Mouse (Mus musculus) embryonic facial prominence, embryonic 13.5 days (tissue): Measurements from ENCODE around the gene Nudt16l1. TPM values are rescaled to one million over a fixed set of nuclear protein-coding genes. Genes with fewer than 3 reads are reported as not detected.
A peak's percentile ranks its signal among the peaks of the same experiment; 100 is the strongest.

Experiments
- ATAC-seq: fragments of 200-750 bp; cut with Nextera tagmentation; 2 replicates; pipeline ENCODE4 v1.8.0; 2017; ENCODE audit warnings: low read depth; ENCODE audit not compliant: insufficient number of reproducible peaks, insufficient read depth, low FRiP score, low TSS enrichment
- H3K27ac ChIP-seq: fragments of 300-500 bp; sonication (generic); 2 replicates; pipeline ENCODE4 v1.5.1; 2015; ENCODE audit warnings: moderate library complexity, mild to moderate bottlenecking, inconsistent platforms
- H3K27me3 ChIP-seq: fragments of 300-500 bp; sonication (generic); 2 replicates; pipeline ENCODE4 v1.6.1; 2015; ENCODE audit warnings: mild to moderate bottlenecking, inconsistent platforms
- H3K36me3 ChIP-seq: fragments of 300-500 bp; sonication (generic); 2 replicates; pipeline ENCODE4 v1.6.1; 2015; ENCODE audit warnings: mild to moderate bottlenecking, inconsistent platforms
- H3K4me1 ChIP-seq: fragments of 300-500 bp; sonication (generic); 2 replicates; pipeline ENCODE4 v1.6.1; 2015; ENCODE audit warnings: inconsistent platforms
- H3K4me2 ChIP-seq: fragments of 300-500 bp; sonication (generic); 2 replicates; pipeline ENCODE4 v1.6.1; 2015; ENCODE audit warnings: moderate library complexity, mild to moderate bottlenecking, inconsistent platforms
- H3K4me3 ChIP-seq: fragments of 300-500 bp; sonication (generic); 2 replicates; pipeline ENCODE4 v1.5.1; 2015; ENCODE audit warnings: mild to moderate bottlenecking, inconsistent platforms
- H3K9ac ChIP-seq: fragments of 300-500 bp; sonication (generic); 2 replicates; pipeline ENCODE4 v1.6.1; 2015; ENCODE audit warnings: mild to moderate bottlenecking, inconsistent platforms
- H3K9me3 ChIP-seq: fragments of 300-500 bp; sonication (generic); 2 replicates; pipeline ENCODE4 v1.6.1; 2016; ENCODE audit warnings: inconsistent platforms
- WGBS: fragments of 180-500 bp; shearing (Covaris S2); methylation state at CpG from one replicate; pipeline ENCODE4 v1.1.7; 2015; ENCODE audit warnings: mixed read lengths; 5-methylcytosine and 5-hydroxymethylcytosine counted together
- polyA plus RNA-seq: library from polyadenylated mRNA; unstranded; fragments of >200 nt; fragmentation: Nextera tagmentation; extraction: Ambion mirVana; gene quantifications from 2 replicates; pipeline ENCODE4 v1.2.1, GENCODE M21; 2015

The Nudt16l1 gene
- polyA plus RNA-seq, 1 experiment from 2014 or later: 179 TPM

DNA sequence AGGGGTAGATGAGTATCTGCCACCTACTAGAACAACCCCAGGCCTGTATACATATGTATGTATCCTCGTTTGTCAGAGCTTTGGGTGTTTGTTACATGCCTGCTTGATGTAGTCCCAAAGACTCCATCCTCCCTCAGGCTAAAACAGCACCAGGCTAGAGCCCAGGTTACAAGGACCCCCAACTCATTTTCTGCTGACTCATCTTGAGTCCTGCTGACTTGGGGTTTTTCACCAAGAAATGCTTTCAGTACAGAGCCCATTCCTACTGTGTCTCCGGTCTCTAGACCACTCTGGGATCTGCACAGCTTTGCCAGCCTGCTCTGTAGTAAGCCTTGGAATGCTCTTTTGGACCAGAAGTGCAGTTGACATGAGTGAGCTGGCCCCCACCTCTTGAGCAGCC is 22.0 kb upstream of the Nudt16l1 start:
- Histone ChIP-seq H3K4me1 (peaks cover 10% of the 10 kb centered on the region; the same call in 1 of the 2 replicates), H3K4me2 (no peak overlapping the region), H3K9me3 (no peaks in the 10 kb centered on the region), H3K27me3 (no peaks in the 10 kb centered on the region), H3K27ac (no peak overlapping the region), H3K4me3 (no peak overlapping the region), H3K9ac (no peak overlapping the region), H3K36me3 (peaks cover 81% of the 10 kb centered on the region)
- ATAC-seq: no peak
- 82% methylated on average over 2 of the region's 2 CpGs for WGBS

DNA sequence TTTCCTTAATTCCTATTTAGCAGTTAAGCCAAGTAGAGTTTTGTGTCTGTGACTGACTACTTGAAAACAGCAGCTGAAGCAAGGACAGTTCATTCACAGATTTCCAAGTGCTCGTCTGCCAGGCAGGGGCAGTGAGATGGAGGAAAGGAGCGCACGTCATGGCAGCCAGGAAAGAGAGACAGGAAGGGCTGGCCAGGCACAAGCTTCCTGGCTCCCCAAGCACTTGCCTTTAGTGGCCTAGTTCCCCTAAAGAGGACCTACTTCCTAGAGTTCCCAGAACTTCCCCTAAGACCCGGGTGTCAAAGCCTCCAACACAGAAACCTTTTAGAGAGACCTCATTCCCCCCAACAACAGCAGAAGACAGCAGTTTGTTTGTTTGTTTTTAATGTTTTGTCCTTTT is 18.0 kb upstream of the Nudt16l1 start:
- ATAC-seq: no peak
- H3K4me3 ChIP-seq: no peak overlapping the region
- H3K4me2 ChIP-seq: no peak overlapping the region
- H3K9me3 ChIP-seq: no peaks in the 10 kb centered on the region
- no peaks in the 10 kb centered on the region for H3K27me3 ChIP-seq
- no peaks in the 10 kb centered on the region for H3K4me1 ChIP-seq
- H3K27ac ChIP-seq: no peak overlapping the region
- 76% methylated on average over 4 of the region's 4 CpGs for WGBS
- H3K36me3 ChIP-seq: peaks cover 84% of the 10 kb centered on the region
- H3K9ac ChIP-seq: no peak overlapping the region

DNA sequence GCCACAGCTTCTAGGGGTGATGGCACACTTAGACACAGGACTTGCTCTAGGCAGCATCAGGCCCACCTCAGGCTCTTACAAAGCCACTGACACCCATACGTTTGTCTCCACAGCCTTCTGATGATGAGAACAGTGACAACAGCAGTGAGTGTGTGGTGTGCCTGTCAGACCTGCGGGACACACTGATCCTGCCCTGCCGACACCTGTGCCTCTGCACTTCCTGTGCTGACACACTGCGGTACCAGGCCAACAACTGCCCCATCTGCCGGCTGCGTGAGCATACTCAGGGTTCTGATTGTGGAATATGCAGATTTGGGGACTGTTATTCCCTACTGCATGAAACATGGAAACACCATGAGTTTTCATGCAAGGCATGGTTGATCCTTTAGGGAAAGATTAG is 16.1 kb upstream of the Nudt16l1 start:
- no peak overlapping the region for H3K4me2 ChIP-seq
- H3K4me1 ChIP-seq: no peaks in the 10 kb centered on the region
- no peaks in the 10 kb centered on the region for H3K9me3 ChIP-seq
- H3K9ac ChIP-seq: no peak overlapping the region
- no peak overlapping the region for H3K27ac ChIP-seq
- ATAC-seq: no peak
- H3K4me3 ChIP-seq: no peak overlapping the region
- WGBS: 91% methylated on average over 6 of the region's 6 CpGs
- H3K27me3 ChIP-seq: no peaks in the 10 kb centered on the region
- peaks cover 85% of the 10 kb centered on the region for H3K36me3 ChIP-seq

GRCm38 (mm10) chr16:4923996-4924395 is 14.6 kb upstream of the Nudt16l1 start:
- Histone ChIP-seq H3K4me1 (no peaks in the 10 kb centered on the region), H3K9ac (no peak overlapping the region), H3K27ac (no peak overlapping the region), H3K4me2 (no peak overlapping the region), H3K9me3 (no peaks in the 10 kb centered on the region), H3K27me3 (no peaks in the 10 kb centered on the region), H3K36me3 (peaks cover 91% of the 10 kb centered on the region), H3K4me3 (no peak overlapping the region)
- WGBS: 87% methylated on average over 5 of the region's 5 CpGs
- ATAC-seq: no peak

DNA sequence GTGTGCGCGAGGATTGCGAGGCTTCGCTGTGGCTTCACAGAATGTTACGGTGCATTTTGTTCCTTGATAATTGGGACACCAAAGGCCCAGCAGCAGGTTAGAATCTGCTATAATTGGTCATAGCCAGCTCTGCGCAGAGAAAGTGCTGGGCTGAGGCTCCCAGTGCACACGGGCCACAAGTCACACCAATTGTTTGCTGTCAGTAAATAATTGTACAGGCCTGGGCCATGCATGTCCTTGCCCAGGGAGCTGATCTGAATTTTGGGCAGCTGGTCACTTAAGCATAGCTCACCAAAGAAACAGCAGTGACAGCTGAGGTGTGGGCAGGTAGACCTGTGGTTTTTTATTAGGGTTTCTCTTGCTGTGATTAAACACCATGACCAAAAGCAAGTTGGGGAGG is 10.6 kb upstream of the Nudt16l1 start:
- ATAC-seq: no peak
- H3K4me1 ChIP-seq: no peaks in the 10 kb centered on the region

GRCm38 (mm10) chr16:4928474-4928873 is 10.1 kb upstream of the Nudt16l1 start:
- Histone ChIP-seq H3K36me3 (peaks cover 97% of the 10 kb centered on the region), H3K4me2 (no peak overlapping the region), H3K9ac (no peak overlapping the region), H3K4me1 (no peaks in the 10 kb centered on the region), H3K27ac (no peak overlapping the region), H3K9me3 (no peaks in the 10 kb centered on the region), H3K4me3 (no peak overlapping the region), H3K27me3 (no peaks in the 10 kb centered on the region)
- WGBS: 86% methylated on average over 2 of the region's 2 CpGs
- ATAC-seq: no peak

More for the DNA sequence above, 10.6 kb upstream of the Nudt16l1 start:
- H3K27me3 ChIP-seq: no peaks in the 10 kb centered on the region
- H3K4me2 ChIP-seq: no peak overlapping the region
- H3K9ac ChIP-seq: no peak overlapping the region
- 91% methylated on average over 7 of the region's 7 CpGs for WGBS
- H3K9me3 ChIP-seq: no peaks in the 10 kb centered on the region
- no peak overlapping the region for H3K27ac ChIP-seq
- no peak overlapping the region for H3K4me3 ChIP-seq
- peaks cover 97% of the 10 kb centered on the region for H3K36me3 ChIP-seq

- H3K4me3 ChIP-seq: no peak overlapping the region
- no peaks in the 10 kb centered on the region for H3K9me3 ChIP-seq
- H3K4me1 ChIP-seq: no peaks in the 10 kb centered on the region
- 87% methylated on average over 3 of the region's 3 CpGs for WGBS
- H3K27ac ChIP-seq: no peak overlapping the region
- no peaks in the 10 kb centered on the region for H3K27me3 ChIP-seq
- no peak for ATAC-seq
- H3K36me3 ChIP-seq: peaks cover 98% of the 10 kb centered on the region
- no peak overlapping the region for H3K9ac ChIP-seq
- H3K4me2 ChIP-seq: no peak overlapping the region
Observed at GRCm38 (mm10) chr16:4932429-4932828, 6.1 kb upstream of the Nudt16l1 start.

DNA sequence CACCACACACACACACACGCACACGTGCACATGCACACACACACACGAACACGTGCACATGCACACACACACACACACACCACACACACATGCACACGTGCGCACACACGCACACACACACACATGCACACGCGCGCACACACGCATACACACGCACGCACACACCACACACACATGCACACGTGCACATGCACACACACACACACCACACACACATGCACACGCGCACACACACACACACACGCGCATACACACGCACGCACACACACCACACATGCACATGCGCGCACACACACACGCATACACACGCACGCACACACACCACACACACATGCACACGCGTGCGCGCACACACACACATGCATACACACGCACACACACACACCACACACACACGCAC is 3.1 kb upstream of the Nudt16l1 start:
- WGBS: 97% methylated on average over 31 of the region's 31 CpGs
- no peak overlapping the region for H3K9ac ChIP-seq
- peaks cover 16% of the 10 kb centered on the region for H3K4me1 ChIP-seq
- peaks cover 82% of the 10 kb centered on the region for H3K36me3 ChIP-seq
- no peak overlapping the region for H3K4me2 ChIP-seq
- ATAC-seq: no peak
- no peaks in the 10 kb centered on the region for H3K27me3 ChIP-seq
- 0 out of 2 replicates have a peak overlapping the region, but pooled peaks have one; percentile 56 for H3K27ac ChIP-seq
- H3K9me3 ChIP-seq: no peaks in the 10 kb centered on the region
- no peak overlapping the region for H3K4me3 ChIP-seq

DNA sequence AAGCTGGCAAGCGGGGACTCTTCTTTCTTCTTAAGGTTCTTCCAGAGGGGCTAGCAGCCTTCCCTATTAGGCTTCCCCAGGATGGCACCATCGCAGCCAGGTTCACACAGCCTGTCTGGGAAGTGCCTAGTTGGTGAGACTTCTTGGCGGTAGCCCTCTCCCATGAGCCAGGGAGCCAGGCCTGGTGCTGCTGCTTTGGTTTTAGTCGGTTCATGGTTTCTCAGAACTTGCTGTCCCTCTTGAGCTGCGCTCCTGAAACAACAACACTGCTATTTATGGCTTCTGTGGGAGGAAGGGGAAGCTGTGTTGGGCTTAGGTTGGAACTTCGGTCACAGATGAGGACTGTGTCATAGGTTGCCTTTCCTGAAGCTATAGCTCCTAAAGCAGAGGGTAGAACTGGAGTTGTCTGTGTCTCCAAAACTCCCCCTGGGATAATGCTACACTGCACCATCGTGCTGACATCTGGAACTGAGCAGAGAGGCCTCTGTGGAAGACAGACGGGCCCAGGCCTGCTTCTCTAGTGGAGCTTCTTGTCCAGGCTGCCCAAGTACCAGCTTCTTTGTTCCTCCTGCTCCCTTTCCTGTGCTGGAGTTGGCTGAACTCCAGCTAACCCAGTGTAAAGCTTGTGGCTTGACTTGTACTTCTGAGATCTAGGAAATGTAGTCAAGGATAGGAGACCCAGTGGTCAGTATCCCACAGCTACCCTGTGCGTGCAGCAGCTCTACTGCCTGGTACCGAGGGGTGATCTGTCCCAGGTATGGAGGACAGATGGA is 2.4 kb upstream of the Nudt16l1 start:
- Histone ChIP-seq H3K9me3 (no peaks in the 10 kb centered on the region), H3K9ac (peak overlapping the region; percentile 12; the same call in 1 of the 2 replicates), H3K4me3 (no peak overlapping the region), H3K27ac (peak overlapping the region; percentile 56; the same call in 1 of the 2 replicates), H3K4me2 (no peak overlapping the region), H3K36me3 (peaks cover 82% of the 10 kb centered on the region), H3K27me3 (no peaks in the 10 kb centered on the region), H3K4me1 (peaks cover 18% of the 10 kb centered on the region)
- 78% methylated on average over 10 of the region's 10 CpGs for WGBS
- no peak for ATAC-seq

GRCm38 (mm10) chr16:4937351-4938190 is 990 bp upstream of the Nudt16l1 start:
- no peak overlapping the region for H3K4me2 ChIP-seq
- H3K4me1 ChIP-seq: peaks cover 18% of the 10 kb centered on the region
- no peaks in the 10 kb centered on the region for H3K9me3 ChIP-seq
- 89% methylated on average over 8 of the region's 8 CpGs for WGBS
- H3K36me3 ChIP-seq: peaks cover 82% of the 10 kb centered on the region
- H3K27me3 ChIP-seq: no peaks in the 10 kb centered on the region
- H3K4me3 ChIP-seq: no peak overlapping the region
- no peak overlapping the region for H3K9ac ChIP-seq
- ATAC-seq: no peak
- H3K27ac ChIP-seq: no peak overlapping the region

- H3K27ac ChIP-seq: peak overlapping the region; percentile 91
- H3K27me3 ChIP-seq: no peaks in the 10 kb centered on the region
- peak overlapping the region; percentile 94 for H3K4me3 ChIP-seq
- WGBS: 0% methylated on average over 28 of the region's 28 CpGs
- peak overlapping the region; percentile 95 for H3K9ac ChIP-seq
- peaks cover 83% of the 10 kb centered on the region for H3K36me3 ChIP-seq
- H3K4me2 ChIP-seq: peak overlapping the region; percentile 89
- H3K4me1 ChIP-seq: peaks cover 18% of the 10 kb centered on the region
- ATAC-seq: peak; percentile 92
- no peaks in the 10 kb centered on the region for H3K9me3 ChIP-seq
Observed at GRCm38 (mm10) chr16:4938989-4939388, 428 bp downstream of the Nudt16l1 start.
